Mouse (Mus musculus): ENCODE measurements around the gene Vmn1r152. TPM values are rescaled to one million over a fixed set of nuclear protein-coding genes. Genes with fewer than 3 reads are reported as not detected.
"Not testable (repeated sequence)": the region's sequence is repeated elsewhere in the genome, so short reads cannot be mapped to it uniquely, and the experiment has no call there.

Gene Vmn1r152
- total RNA-seq (2015) (not detected in 2 replicates), total RNA-seq (2017) (not detected in 2 replicates)

GRCm38 (mm10) chr7:22522667-22523066 lies at the start of gene Vmn1r152:
Gene Vmn1r152, plus strand, starts transcription at chr7:22522967.
- ATAC-seq (replicated peaks; ENCODE audit: poor library complexity) = not testable (repeated sequence)

GRCm38 (mm10) chr7:22499578-22499977 lies 23.2 kb upstream of the Vmn1r152 start, which contains the start of gene Vmn1r151:
Gene Vmn1r151, minus strand, starts transcription at chr7:22499678.
- ATAC-seq (replicated peaks; ENCODE audit: poor library complexity) = not testable (repeated sequence)

- not testable (repeated sequence) for ATAC-seq (replicated peaks; ENCODE audit: poor library complexity)
Observed at GRCm38 (mm10) chr7:22534787-22535186, 12.0 kb downstream of the Vmn1r152 start, which contains the start of gene Gm8677. Gene Gm8677, minus strand, starts transcription at chr7:22534887.

GRCm38 (mm10) chr7:22565243-22565642 lies 42.5 kb downstream of the Vmn1r152 start, which contains the start of gene Gm4201:
Gene Gm4201, minus strand, starts transcription at chr7:22565343.
- ATAC-seq (replicated peaks; ENCODE audit: poor library complexity) = not testable (repeated sequence)

Other genes with a start within 250 kb of the Vmn1r152 start
- not detected in 2 replicates for gene Gm4187, start 193.2 kb upstream of the Vmn1r152 start, total RNA-seq (2015)
- not detected in 2 replicates for gene Gm4187, start 193.2 kb upstream of the Vmn1r152 start, total RNA-seq (2017)
- not detected in 2 replicates for gene Gm8660, start 151.9 kb upstream of the Vmn1r152 start, total RNA-seq (2015)
- not detected in 2 replicates for gene Gm8660, start 151.9 kb upstream of the Vmn1r152 start, total RNA-seq (2017)
- not detected in 2 replicates for gene Vmn1r148, start 109.4 kb upstream of the Vmn1r152 start, total RNA-seq (2015)
- gene Vmn1r148, start 109.4 kb upstream of the Vmn1r152 start, total RNA-seq (2017) = not detected in 2 replicates
- gene Vmn1r149, start 84.7 kb upstream of the Vmn1r152 start, total RNA-seq (2015) = not detected in 2 replicates
- not detected in 2 replicates for gene Vmn1r149, start 84.7 kb upstream of the Vmn1r152 start, total RNA-seq (2017)
- gene Gm10665, start 58.9 kb upstream of the Vmn1r152 start, total RNA-seq (2015) = not detected in 2 replicates
- not detected in 2 replicates for gene Gm10665, start 58.9 kb upstream of the Vmn1r152 start, total RNA-seq (2017)
- not detected in 2 replicates for gene Vmn1r151, start 23.3 kb upstream of the Vmn1r152 start, total RNA-seq (2015)
- gene Vmn1r151, start 23.3 kb upstream of the Vmn1r152 start, total RNA-seq (2017) = not detected in 2 replicates
- not detected in 2 replicates for gene Gm8677, start 11.9 kb downstream of the Vmn1r152 start, total RNA-seq (2015)
- gene Gm8677, start 11.9 kb downstream of the Vmn1r152 start, total RNA-seq (2017) = not detected in 2 replicates
- not detected in 2 replicates for gene Gm4201, start 42.4 kb downstream of the Vmn1r152 start, total RNA-seq (2015)
- gene Gm4201, start 42.4 kb downstream of the Vmn1r152 start, total RNA-seq (2017) = not detected in 2 replicates
- not detected in 2 replicates for gene Gm4565, start 65.2 kb downstream of the Vmn1r152 start, total RNA-seq (2015)
- not detected in 2 replicates for gene Gm4565, start 65.2 kb downstream of the Vmn1r152 start, total RNA-seq (2017)
- not detected in 2 replicates for gene Vmn1r155, start 135.1 kb downstream of the Vmn1r152 start, total RNA-seq (2015)
- not detected in 2 replicates for gene Vmn1r155, start 135.1 kb downstream of the Vmn1r152 start, total RNA-seq (2017)
- gene Gm8693, start 169.3 kb downstream of the Vmn1r152 start, total RNA-seq (2015) = not detected in 2 replicates
- gene Gm8693, start 169.3 kb downstream of the Vmn1r152 start, total RNA-seq (2017) = not detected in 2 replicates
- gene Gm4567, start 196.7 kb downstream of the Vmn1r152 start, total RNA-seq (2015) = not detected in 2 replicates
- not detected in 2 replicates for gene Gm4567, start 196.7 kb downstream of the Vmn1r152 start, total RNA-seq (2017)
- not detected in 2 replicates for gene Vmn1r157, start 238.7 kb downstream of the Vmn1r152 start, total RNA-seq (2015)
- gene Vmn1r157, start 238.7 kb downstream of the Vmn1r152 start, total RNA-seq (2017) = not detected in 2 replicates

Measured in megakaryocyte progenitor cell, adult 5-6 weeks (primary cell).